Mouse (Mus musculus): Measurements from ENCODE around the gene Zfp618. TPM values are rescaled to one million over a fixed set of nuclear protein-coding genes. Genes with fewer than 3 reads are reported as not detected.

Gene Zfp618
- polyA plus RNA-seq, 1 experiment from 2014 or later, result 23.9 TPM

DNA sequence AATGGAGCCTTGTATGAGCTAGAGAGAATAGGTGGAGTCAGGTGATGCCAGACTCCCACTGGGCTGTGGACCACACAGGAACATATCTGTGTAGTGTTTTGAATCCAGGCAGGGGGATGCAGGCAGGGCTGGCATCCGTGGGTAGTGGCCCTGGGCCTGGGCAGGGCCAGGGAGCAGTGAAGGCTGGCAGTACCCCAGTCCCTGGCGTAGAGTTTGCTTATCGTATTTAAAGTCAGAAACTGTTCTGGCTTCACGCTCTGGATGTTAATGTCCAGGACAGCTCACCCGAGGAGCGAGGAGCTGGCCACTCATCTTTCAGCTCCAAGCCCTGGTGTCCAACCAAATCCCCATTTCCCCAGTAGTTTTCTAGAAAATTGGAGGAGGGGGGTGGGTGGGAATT is 10.2 kb downstream of the Zfp618 start:
- Histone ChIP-seq H3K36me3 (peaks cover 8% of the 10 kb centered on the region), H3K27ac (replicated peaks) (no peak overlapping the region), H3K4me1 (peaks cover 35% of the 10 kb centered on the region), H3K27me3 (ENCODE audit: low read depth, poor library complexity, severe bottlenecking) (no peaks in the 10 kb centered on the region), H3K4me3 (no peak overlapping the region), H3K9me3 (replicated peaks) (peaks cover 4% of the 10 kb centered on the region; the same call in 1 of the 2 replicates)
- DNase-seq (ENCODE audit: low spot score), result no peak
- 89% methylated on average over 6 of the region's 6 CpGs for WGBS

DNA sequence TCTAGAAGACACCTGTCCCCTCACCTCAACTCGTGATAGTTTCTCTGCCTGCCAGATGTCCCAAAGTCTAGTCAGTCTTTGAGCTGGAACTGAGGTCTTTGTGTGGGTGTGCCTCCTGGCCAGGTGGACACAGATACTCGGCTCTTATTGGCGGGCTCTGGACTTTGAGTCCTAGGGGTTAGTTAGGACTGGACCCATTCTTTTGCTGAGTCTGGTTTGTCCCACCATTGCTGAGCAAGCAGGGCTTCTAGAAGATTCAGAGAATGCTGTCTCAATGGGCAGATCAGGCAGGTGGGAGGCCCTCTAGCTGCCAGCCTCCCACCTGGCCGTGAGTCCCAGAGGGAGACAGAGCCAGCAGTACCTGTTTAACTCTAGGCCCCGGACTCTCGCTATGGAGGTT is 12.1 kb downstream of the Zfp618 start:
- H3K36me3 ChIP-seq, result peaks cover 8% of the 10 kb centered on the region
- H3K9me3 ChIP-seq (replicated peaks), result peaks cover 4% of the 10 kb centered on the region; the same call in 1 of the 2 replicates
- H3K4me1 ChIP-seq, result peaks cover 17% of the 10 kb centered on the region
- DNase-seq (ENCODE audit: low spot score), result no peak
- H3K4me3 ChIP-seq, result no peak overlapping the region
- WGBS, result 90% methylated on average over 6 of the region's 6 CpGs
- H3K27me3 ChIP-seq (ENCODE audit: low read depth, poor library complexity, severe bottlenecking), result no peaks in the 10 kb centered on the region
- H3K27ac ChIP-seq (replicated peaks), result no peak overlapping the region

DNA sequence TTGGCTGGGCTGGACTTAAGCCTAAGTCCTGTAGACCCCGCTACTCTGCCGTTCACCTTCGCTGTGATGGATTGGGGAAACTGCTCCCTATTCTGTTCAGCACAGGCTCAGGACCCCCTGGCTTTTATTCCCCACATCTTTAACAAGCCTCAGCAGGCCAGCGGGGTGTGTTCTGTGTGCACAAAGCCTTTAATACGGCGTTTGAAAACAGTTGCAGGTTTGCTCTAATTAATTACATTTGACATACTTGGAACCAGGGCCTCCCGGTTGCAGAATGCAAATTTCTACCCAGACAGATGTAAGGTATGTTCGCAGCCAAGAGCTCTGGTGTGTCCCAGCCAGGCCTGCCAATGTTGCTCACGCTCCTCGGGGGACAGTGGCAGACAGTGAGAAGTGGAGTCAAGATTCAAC is 13.1 kb downstream of the Zfp618 start:
- Histone ChIP-seq H3K36me3 (peaks cover 8% of the 10 kb centered on the region), H3K4me3 (no peak overlapping the region), H3K9me3 (replicated peaks) (peaks cover 4% of the 10 kb centered on the region; the same call in 1 of the 2 replicates), H3K4me1 (peaks cover 17% of the 10 kb centered on the region), H3K27ac (replicated peaks) (no peak overlapping the region), H3K27me3 (ENCODE audit: low read depth, poor library complexity, severe bottlenecking) (no peaks in the 10 kb centered on the region)
- no peak for DNase-seq (ENCODE audit: low spot score)
- 62% methylated on average over 10 of the region's 10 CpGs for whole genome bisulfite sequencing

DNA sequence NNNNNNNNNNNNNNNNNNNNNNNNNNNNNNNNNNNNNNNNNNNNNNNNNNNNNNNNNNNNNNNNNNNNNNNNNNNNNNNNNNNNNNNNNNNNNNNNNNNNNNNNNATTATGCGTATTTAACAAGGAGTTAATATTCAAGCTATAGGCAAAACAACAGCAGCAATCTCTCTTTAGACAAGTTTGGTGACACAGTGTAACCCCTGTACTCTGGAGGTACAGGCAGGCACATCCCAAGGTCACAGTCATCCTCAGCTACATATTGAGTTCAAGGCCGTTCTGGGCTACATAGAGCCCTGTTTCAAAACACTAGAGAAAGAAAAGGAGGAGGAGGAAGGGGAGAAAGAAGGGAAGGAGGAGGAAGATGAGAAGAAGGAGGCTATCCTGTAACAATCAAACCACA is 16.2 kb downstream of the Zfp618 start:
- WGBS, result 90% methylated on average over 2 of the region's 2 CpGs
- Histone ChIP-seq H3K27me3 (ENCODE audit: low read depth, poor library complexity, severe bottlenecking) (no peaks in the 10 kb centered on the region), H3K4me3 (no peak overlapping the region), H3K9me3 (replicated peaks) (peaks cover 2% of the 10 kb centered on the region; the same call in 1 of the 2 replicates), H3K36me3 (peaks cover 17% of the 10 kb centered on the region), H3K27ac (replicated peaks) (no peak overlapping the region), H3K4me1 (peaks cover 15% of the 10 kb centered on the region)
- no peak for DNase-seq (ENCODE audit: low spot score)

DNA sequence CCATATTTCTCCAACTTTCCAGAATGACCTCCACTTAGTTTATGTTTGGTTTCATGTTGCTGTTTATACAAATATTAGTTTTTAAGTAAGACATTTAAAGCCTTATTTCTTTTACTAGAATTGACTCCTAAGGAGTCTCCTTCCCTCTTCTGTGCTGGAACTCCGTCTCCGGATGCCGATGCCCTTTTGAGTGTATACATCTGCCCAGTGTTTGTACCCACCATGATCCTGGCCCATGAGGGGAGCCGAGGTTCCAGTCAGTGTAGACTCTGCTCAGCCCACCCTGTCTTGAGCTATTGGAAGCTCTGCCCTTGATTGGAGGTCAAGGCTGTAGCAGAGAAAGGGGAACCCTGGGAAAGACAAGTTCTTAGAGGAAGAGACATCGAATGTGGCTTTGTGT is 18.2 kb downstream of the Zfp618 start:
- H3K27me3 ChIP-seq (ENCODE audit: low read depth, poor library complexity, severe bottlenecking), result no peaks in the 10 kb centered on the region
- no peak overlapping the region for H3K27ac ChIP-seq (replicated peaks)
- 95% methylated on average over 5 of the region's 5 CpGs for WGBS
- H3K4me1 ChIP-seq, result peaks cover 4% of the 10 kb centered on the region
- H3K36me3 ChIP-seq, result peaks cover 12% of the 10 kb centered on the region
- no peaks in the 10 kb centered on the region for H3K9me3 ChIP-seq (replicated peaks)
- DNase-seq (ENCODE audit: low spot score), result no peak
- H3K4me3 ChIP-seq, result no peak overlapping the region

DNA sequence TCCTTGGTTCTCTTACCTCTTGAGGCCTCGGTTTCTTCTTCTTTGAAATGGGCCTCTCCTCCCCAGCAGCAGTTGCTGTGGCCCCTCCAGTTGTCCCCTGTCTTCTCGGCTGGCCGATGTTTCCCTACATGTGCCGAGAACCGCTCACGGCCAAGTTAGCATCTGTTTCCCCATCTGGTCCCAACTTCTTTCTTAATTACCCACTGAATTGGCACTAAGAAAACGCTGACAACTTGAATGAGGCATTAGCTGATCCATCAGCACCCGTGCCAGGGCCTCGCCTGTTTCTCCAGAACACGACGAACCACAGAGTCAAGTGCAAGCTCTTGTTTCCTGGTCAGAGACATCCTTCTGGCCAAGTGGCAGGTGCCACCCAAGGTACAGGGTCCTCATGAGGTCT is 26.0 kb downstream of the Zfp618 start:
- Histone ChIP-seq H3K36me3 (peaks cover 20% of the 10 kb centered on the region), H3K9me3 (replicated peaks) (peaks cover 8% of the 10 kb centered on the region), H3K4me1 (peaks cover 6% of the 10 kb centered on the region), H3K4me3 (no peak overlapping the region), H3K27me3 (ENCODE audit: low read depth, poor library complexity, severe bottlenecking) (no peaks in the 10 kb centered on the region), H3K27ac (replicated peaks) (no peak overlapping the region)
- no peak for DNase-seq (ENCODE audit: low spot score)
- WGBS, result 94% methylated on average over 11 of the region's 11 CpGs

DNA sequence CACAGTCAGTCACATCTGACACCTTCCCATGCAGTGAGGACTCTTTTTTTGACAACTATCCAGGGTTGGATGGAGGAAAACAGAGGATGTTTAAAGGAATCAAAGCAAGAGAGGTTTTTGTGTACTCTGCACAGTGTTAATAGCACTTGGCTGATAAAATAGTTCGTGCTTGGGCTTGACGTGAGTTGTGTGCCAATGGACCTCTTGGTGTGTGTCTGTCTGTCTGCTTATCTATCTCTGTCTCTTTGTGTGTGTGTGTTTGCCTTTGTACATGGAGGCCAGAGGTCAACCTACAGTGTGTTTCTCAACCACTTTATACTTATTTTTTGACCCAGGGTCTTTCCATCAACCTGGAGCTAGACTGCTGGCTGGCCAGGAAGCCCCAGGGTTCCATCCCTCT is 27.8 kb downstream of the Zfp618 start:
- Histone ChIP-seq H3K36me3 (peaks cover 37% of the 10 kb centered on the region), H3K9me3 (replicated peaks) (peaks cover 8% of the 10 kb centered on the region), H3K4me3 (no peak overlapping the region), H3K4me1 (peaks cover 8% of the 10 kb centered on the region), H3K27ac (replicated peaks) (no peak overlapping the region), H3K27me3 (ENCODE audit: low read depth, poor library complexity, severe bottlenecking) (no peaks in the 10 kb centered on the region)
- DNase-seq (ENCODE audit: low spot score), result no peak
- 93% methylated on average over 2 of the region's 2 CpGs for WGBS

DNA sequence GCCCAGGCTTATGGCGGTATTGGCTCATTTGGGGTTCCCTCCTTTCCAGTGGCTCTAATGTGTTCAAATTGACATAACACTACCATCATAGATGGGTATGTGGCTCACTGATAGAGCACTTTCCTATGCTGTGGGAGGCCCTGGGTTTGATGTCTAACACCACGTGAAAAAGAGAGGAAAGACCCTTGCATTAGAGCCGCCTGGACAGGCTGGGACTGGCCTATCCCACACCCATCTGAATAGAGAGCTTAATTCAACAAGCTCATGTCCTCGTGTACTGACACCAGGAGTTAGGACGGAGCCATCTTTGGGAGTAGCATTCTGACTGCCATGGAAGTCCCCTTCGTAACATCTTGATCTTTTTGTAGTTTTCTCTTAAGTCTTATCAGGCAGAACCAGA is 32.2 kb downstream of the Zfp618 start:
- Histone ChIP-seq H3K9me3 (replicated peaks) (peaks cover 8% of the 10 kb centered on the region), H3K27ac (replicated peaks) (no peak overlapping the region), H3K27me3 (ENCODE audit: low read depth, poor library complexity, severe bottlenecking) (no peaks in the 10 kb centered on the region), H3K4me1 (peaks cover 12% of the 10 kb centered on the region; the same call in 1 of the 2 replicates), H3K4me3 (no peak overlapping the region), H3K36me3 (peaks cover 33% of the 10 kb centered on the region)
- 84% methylated on average over 6 of the region's 6 CpGs for WGBS
- no peak for DNase-seq (ENCODE audit: low spot score)

DNA sequence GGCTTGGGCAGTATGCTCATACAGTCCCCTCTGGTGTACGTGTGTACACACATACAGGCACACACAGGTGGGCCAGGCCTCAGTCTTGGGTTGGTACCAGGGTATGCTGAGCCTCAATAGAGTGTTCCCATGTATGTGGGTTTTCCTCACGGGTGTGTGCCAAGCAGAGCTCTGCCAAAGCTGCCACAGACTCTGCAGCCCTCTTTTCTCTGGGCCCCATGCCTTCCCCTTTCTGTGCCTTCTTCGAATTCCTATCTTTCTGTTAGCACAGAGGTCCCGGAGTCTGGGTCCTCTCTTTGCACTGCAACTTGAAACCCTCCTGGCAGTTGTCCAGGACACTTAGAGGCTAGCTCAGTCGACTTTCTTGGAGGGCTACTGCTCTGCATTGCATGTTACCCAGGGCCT is 33.1 kb downstream of the Zfp618 start:
- WGBS, result 77% methylated on average over 5 of the region's 5 CpGs
- peaks cover 12% of the 10 kb centered on the region; the same call in 1 of the 2 replicates for H3K4me1 ChIP-seq
- H3K27ac ChIP-seq (replicated peaks), result no peak overlapping the region; the same call in 1 of the 2 replicates
- H3K36me3 ChIP-seq, result peaks cover 32% of the 10 kb centered on the region
- H3K9me3 ChIP-seq (replicated peaks), result peaks cover 8% of the 10 kb centered on the region
- H3K27me3 ChIP-seq (ENCODE audit: low read depth, poor library complexity, severe bottlenecking), result no peaks in the 10 kb centered on the region
- H3K4me3 ChIP-seq, result no peak overlapping the region
- no peak for DNase-seq (ENCODE audit: low spot score)

DNA sequence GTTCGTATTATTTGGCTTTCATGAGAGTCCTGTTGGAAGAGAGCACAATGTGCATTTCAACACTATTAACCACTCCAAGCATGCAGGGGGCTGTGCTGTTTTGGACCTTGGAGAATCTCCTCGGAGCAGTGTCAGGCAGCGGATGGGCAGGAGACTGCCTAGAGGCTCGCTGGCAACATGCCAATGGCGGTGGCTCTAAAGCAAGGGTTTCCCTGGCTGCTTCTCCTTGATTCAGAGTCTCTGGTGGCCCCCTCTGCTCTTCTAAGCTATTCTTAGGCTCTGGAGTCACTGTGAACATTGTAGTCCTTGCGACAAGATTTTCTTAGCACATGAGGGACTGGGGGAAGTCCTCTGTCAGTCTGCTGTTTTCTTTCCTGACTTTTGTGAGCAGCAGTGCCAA is 33.5 kb downstream of the Zfp618 start:
- no peaks in the 10 kb centered on the region for H3K27me3 ChIP-seq (ENCODE audit: low read depth, poor library complexity, severe bottlenecking)
- peaks cover 7% of the 10 kb centered on the region for H3K9me3 ChIP-seq (replicated peaks)
- H3K4me3 ChIP-seq, result no peak overlapping the region
- no peak for DNase-seq (ENCODE audit: low spot score)
- H3K4me1 ChIP-seq, result peaks cover 12% of the 10 kb centered on the region; the same call in 1 of the 2 replicates
- peaks cover 30% of the 10 kb centered on the region for H3K36me3 ChIP-seq
- WGBS, result 91% methylated on average over 6 of the region's 6 CpGs
- H3K27ac ChIP-seq (replicated peaks), result no peak overlapping the region; the same call in 1 of the 2 replicates

DNA sequence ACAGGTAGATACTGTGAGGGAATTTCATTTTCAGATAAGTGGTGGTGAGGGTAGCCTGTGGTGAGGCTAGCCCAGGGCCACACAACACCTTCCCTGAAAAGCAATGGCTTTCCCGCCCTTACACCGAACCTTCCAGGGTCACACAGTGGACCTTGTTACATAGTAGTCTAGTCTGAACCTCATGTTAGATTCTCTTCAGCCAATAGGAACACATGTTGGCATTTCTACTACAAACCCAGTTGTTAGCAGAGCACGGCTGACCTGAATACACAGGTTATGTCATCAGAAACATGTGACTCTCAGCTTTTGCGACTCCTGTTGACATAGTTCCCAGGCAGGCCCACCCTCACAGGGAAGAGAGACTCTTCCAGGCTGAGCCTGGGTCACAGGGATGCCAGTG is 33.9 kb downstream of the Zfp618 start:
- DNase-seq (ENCODE audit: low spot score), result no peak
- no peak overlapping the region for H3K4me3 ChIP-seq
- peaks cover 12% of the 10 kb centered on the region; the same call in 1 of the 2 replicates for H3K4me1 ChIP-seq
- H3K9me3 ChIP-seq (replicated peaks), result peaks cover 5% of the 10 kb centered on the region; the same call in 1 of the 2 replicates
- no peaks in the 10 kb centered on the region for H3K27me3 ChIP-seq (ENCODE audit: low read depth, poor library complexity, severe bottlenecking)
- peaks cover 30% of the 10 kb centered on the region for H3K36me3 ChIP-seq
- no peak overlapping the region for H3K27ac ChIP-seq (replicated peaks)
- WGBS, result 88% methylated on average over 4 of the region's 4 CpGs

DNA sequence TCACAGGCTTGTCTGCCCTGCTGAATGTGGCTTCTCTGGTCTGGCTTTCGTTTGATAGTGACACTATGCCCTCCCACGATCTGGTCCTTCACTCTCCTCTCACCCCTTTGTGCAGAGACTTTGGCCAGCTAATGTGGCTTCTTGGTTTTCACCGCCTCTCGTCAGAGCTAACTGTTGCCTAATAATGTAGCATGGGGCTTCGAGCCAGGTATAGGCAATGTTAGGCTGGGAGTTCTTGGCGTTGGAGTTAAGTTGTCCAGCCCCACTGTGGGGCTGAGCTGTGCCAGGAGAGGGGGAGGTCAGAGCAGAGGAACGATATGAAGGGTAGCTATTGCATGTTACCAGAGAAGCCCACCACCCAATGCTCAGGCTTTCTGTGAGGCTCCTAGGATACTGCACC is 34.5 kb downstream of the Zfp618 start:
- 93% methylated on average over 7 of the region's 7 CpGs for WGBS
- Histone ChIP-seq H3K27ac (replicated peaks) (no peak overlapping the region), H3K9me3 (replicated peaks) (peaks cover 3% of the 10 kb centered on the region; the same call in 1 of the 2 replicates), H3K36me3 (peaks cover 30% of the 10 kb centered on the region), H3K4me3 (no peak overlapping the region), H3K4me1 (peaks cover 14% of the 10 kb centered on the region; the same call in 1 of the 2 replicates), H3K27me3 (ENCODE audit: low read depth, poor library complexity, severe bottlenecking) (no peaks in the 10 kb centered on the region)
- DNase-seq (ENCODE audit: low spot score), result no peak

DNA sequence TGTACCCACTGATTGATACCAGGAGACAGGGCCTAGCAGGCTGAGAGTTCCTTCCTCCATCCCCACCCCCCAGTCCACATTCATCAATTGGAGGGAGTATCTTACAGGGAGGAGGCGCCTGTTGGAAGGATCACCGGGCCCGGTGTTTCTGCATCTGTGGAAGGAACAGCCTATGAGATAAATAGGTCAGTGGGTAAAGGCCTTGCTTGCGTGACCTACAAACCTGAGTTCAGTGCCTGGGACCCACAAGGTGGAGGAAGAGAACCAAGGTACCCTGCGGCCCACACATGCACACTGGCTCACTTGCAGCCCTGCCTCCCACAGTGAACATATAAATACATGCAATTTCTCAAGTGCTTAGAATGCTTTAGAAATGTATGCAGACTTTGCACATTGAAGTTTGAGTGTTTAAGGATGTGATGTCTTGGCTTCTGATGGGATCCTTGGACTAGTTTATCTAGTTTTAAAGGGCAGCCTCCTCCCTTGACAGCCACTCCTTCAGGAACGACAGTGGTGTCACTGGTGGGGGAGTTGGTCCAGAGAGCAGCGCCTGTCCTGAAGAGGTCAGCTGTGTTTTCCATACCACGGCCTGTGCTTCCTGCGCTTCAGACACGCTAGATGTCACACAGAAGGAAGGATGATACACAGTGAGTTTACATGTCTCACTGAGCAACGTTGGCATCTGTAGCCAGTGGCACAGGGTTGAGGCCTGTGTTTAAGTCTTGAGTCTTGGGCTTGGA is 35.1 kb downstream of the Zfp618 start:
- Histone ChIP-seq H3K9me3 (replicated peaks) (no peaks in the 10 kb centered on the region), H3K36me3 (peaks cover 25% of the 10 kb centered on the region), H3K27me3 (ENCODE audit: low read depth, poor library complexity, severe bottlenecking) (no peaks in the 10 kb centered on the region), H3K4me3 (no peak overlapping the region), H3K4me1 (peaks cover 19% of the 10 kb centered on the region; the same call in 1 of the 2 replicates), H3K27ac (replicated peaks) (no peak overlapping the region)
- WGBS, result 91% methylated on average over 11 of the region's 11 CpGs
- no peak for DNase-seq (ENCODE audit: low spot score)

Measured in midbrain, embryonic 10.5 days (tissue).